Mouse (Mus musculus) embryonic facial prominence, embryonic 15.5 days (tissue): ENCODE data around the gene Fam227b. TPM values are rescaled to one million over a fixed set of nuclear protein-coding genes. Genes with fewer than 3 reads are reported as not detected.

Experiments used
- ATAC-seq: fragments of 200-750 bp; cut with Nextera tagmentation; 2 replicates; pipeline ENCODE4 v1.8.0; 2017; ENCODE audit warnings: low read depth, moderate TSS enrichment; ENCODE audit not compliant: insufficient number of reproducible peaks, low FRiP score, low TSS enrichment
- H3K27ac ChIP-seq: fragments of 300-500 bp; sonication (generic); replicated peaks from 2 replicates; pipeline ENCODE4 v1.5.1; 2015; ENCODE audit warnings: mild to moderate bottlenecking, inconsistent platforms
- H3K27me3 ChIP-seq: fragments of 300-500 bp; sonication (generic); 2 replicates; pipeline ENCODE4 v1.6.1; 2015; ENCODE audit warnings: inconsistent platforms
- H3K36me3 ChIP-seq: fragments of 300-500 bp; sonication (generic); 2 replicates; pipeline ENCODE4 v1.6.1; 2015; ENCODE audit warnings: mild to moderate bottlenecking, inconsistent platforms
- H3K4me1 ChIP-seq: fragments of 300-500 bp; sonication (generic); 2 replicates; pipeline ENCODE4 v1.6.1; 2015; ENCODE audit warnings: inconsistent platforms
- H3K4me2 ChIP-seq: fragments of 300-500 bp; sonication (generic); replicated peaks from 2 replicates; pipeline ENCODE4 v1.6.1; 2015; ENCODE audit warnings: mild to moderate bottlenecking, inconsistent platforms
- H3K4me3 ChIP-seq: fragments of 300-500 bp; sonication (generic); replicated peaks from 2 replicates; pipeline ENCODE4 v1.5.1; 2015; ENCODE audit warnings: mild to moderate bottlenecking, inconsistent platforms
- H3K9ac ChIP-seq: fragments of 300-500 bp; sonication (generic); 2 replicates; pipeline ENCODE4 v1.6.1; 2015; ENCODE audit warnings: inconsistent platforms
- H3K9me3 ChIP-seq: fragments of 300-500 bp; sonication (generic); replicated peaks from 2 replicates; pipeline ENCODE4 v1.6.1; 2016; ENCODE audit warnings: inconsistent platforms
- WGBS: fragments of 180-500 bp; shearing (Covaris S2); methylation state at CpG from one replicate; pipeline ENCODE4 v1.1.7; 2015; 5-methylcytosine and 5-hydroxymethylcytosine counted together
- polyA plus RNA-seq: library from polyadenylated mRNA; unstranded; fragments of >200 nt; fragmentation: Nextera tagmentation; extraction: Ambion mirVana; gene quantifications from 2 replicates; pipeline ENCODE4 v1.2.1, GENCODE M21; 2015

The Fam227b gene
- not detected in 2 replicates for polyA plus RNA-seq

- ATAC-seq = peak; percentile 99
- Histone ChIP-seq H3K4me1 (no peaks in the 10 kb centered on the region; the same call in 1 of the 2 replicates), H3K36me3 (peaks cover 9% of the 10 kb centered on the region), H3K9ac (peak within 1 kb of the TSS; percentile 87), H3K9me3 (no peaks in the 10 kb centered on the region), H3K27ac (peak within 1 kb of the TSS; percentile 97), H3K4me2 (peak within 1 kb of the TSS; percentile 53), H3K4me3 (peak within 1 kb of the TSS; percentile 85), H3K27me3 (no peaks in the 10 kb centered on the region)
- under 1% methylated on average over 57 of the region's 57 CpGs for WGBS
Measured at GRCm38 (mm10) chr2:126151855-126152571, at the start of gene Fam227b, which contains the start of gene Dtwd1. Gene Fam227b, minus strand, starts transcription at chr2:126152004. Gene Dtwd1, plus strand, starts transcription at chr2:126152141.

DNA sequence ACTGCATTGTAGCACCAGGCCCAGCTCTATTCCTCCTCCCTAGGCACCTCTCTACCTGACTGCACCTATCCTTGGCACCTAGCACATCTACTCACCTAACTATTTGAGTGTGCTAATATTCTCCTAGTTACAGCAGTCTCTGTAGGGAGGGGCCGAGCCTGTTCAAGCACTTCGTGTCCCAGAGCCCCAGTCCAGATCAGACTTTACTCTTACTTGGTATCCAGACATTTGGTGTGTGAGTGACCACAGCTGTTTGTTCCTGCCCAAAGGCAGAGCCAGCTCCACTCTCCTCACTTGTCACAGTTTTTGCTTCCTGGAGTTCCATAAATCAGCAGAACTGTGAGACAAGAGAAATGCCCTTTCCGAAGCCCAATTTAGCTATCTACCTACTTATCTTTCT, 47.2 kb upstream of the Fam227b start:
- no peak overlapping the region for H3K4me2 ChIP-seq
- H3K27ac ChIP-seq = no peak overlapping the region
- H3K36me3 ChIP-seq = no peaks in the 10 kb centered on the region
- no peak for ATAC-seq
- H3K9ac ChIP-seq = no peak overlapping the region
- no peaks in the 10 kb centered on the region for H3K27me3 ChIP-seq
- no peak overlapping the region for H3K4me3 ChIP-seq
- WGBS = 75% methylated on average over 3 of the region's 3 CpGs
- H3K4me1 ChIP-seq = no peaks in the 10 kb centered on the region
- no peaks in the 10 kb centered on the region for H3K9me3 ChIP-seq

GRCm38 (mm10) chr2:126195631-126196356, 44.0 kb upstream of the Fam227b start:
- Histone ChIP-seq H3K4me2 (no peak overlapping the region; the same call in 1 of the 2 replicates), H3K27ac (peak overlapping the region; percentile 66), H3K9ac (no peak overlapping the region), H3K4me3 (no peak overlapping the region), H3K9me3 (no peaks in the 10 kb centered on the region), H3K27me3 (no peaks in the 10 kb centered on the region), H3K36me3 (no peaks in the 10 kb centered on the region), H3K4me1 (no peaks in the 10 kb centered on the region)
- WGBS = 39% methylated on average over 12 of the region's 12 CpGs
- peak; percentile 63 for ATAC-seq

GRCm38 (mm10) chr2:126192129-126192528, 40.3 kb upstream of the Fam227b start:
- Histone ChIP-seq H3K27me3 (no peaks in the 10 kb centered on the region), H3K4me1 (no peaks in the 10 kb centered on the region), H3K9ac (no peak overlapping the region), H3K36me3 (no peaks in the 10 kb centered on the region), H3K4me2 (no peak overlapping the region), H3K27ac (no peak overlapping the region), H3K9me3 (no peaks in the 10 kb centered on the region), H3K4me3 (no peak overlapping the region)
- no peak for ATAC-seq
- 75% methylated on average over 2 of the region's 2 CpGs for WGBS

DNA sequence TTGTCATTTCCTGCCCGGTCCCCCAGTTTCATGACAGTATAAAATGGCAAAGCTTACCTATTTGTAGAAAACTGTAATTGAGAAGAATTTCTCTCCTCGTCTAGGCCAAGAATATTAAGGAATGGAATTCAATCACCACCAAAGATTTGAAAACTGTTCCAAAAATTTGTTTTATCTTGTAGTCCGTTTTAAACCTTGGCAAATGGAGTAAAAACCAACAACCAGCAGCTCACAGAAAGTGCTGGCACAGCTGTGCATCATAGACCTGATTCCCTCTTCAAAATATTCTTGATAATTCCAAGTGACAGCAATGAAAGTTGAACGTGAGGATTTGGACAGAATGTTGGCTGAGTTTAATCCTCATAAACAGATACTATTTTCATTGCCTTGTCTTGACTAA, 39.5 kb upstream of the Fam227b start:
- ATAC-seq = no peak
- Histone ChIP-seq H3K4me3 (no peak overlapping the region), H3K9ac (no peak overlapping the region), H3K36me3 (no peaks in the 10 kb centered on the region), H3K4me2 (no peak overlapping the region), H3K27me3 (no peaks in the 10 kb centered on the region), H3K27ac (no peak overlapping the region), H3K9me3 (no peaks in the 10 kb centered on the region), H3K4me1 (no peaks in the 10 kb centered on the region)
- WGBS = 48% methylated on average over 4 of the region's 4 CpGs

- Histone ChIP-seq H3K36me3 (no peaks in the 10 kb centered on the region), H3K4me1 (no peaks in the 10 kb centered on the region), H3K9me3 (no peaks in the 10 kb centered on the region), H3K27ac (no peak overlapping the region), H3K4me2 (no peak overlapping the region), H3K9ac (no peak overlapping the region), H3K4me3 (no peak overlapping the region), H3K27me3 (no peaks in the 10 kb centered on the region)
- 92% methylated on average over 1 of the region's 1 CpGs for WGBS
- no peak for ATAC-seq
Measured at GRCm38 (mm10) chr2:126171427-126171826, 19.6 kb upstream of the Fam227b start.

DNA sequence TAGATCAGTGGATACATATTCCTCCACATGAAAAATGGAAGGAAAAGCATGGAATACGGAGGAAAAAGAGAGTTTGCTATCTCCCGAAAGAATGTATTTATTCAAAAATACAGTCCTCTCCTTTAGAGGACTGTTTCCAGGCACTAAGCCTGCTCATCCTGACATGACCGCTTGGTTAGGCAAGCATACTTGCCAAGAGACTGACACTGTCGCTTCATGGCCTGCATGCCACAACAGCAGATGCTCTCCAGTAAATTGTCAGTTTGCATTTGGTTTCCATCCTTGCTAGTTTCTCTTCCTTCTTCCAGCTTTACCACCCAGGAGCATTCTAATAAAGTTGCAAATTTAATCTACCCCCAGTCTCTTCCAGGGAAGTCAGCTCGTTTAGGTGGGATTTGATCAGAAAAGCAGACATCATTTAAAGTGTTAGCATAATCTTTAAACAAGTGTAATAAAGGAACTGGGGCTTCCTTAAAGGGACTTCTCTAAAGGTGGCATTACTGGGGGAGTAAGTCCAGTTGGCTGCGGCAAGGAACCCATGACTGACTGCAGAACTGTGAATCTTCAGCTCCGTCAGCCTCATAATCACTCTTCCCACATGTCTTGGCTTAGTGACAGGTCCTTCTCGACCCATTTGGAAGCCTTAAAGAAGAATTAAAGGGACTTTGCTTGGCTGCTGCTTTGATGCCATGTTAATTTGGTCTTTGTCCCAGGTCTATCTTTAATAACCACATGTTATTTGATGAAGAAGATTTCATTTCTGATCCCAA, 15.2 kb upstream of the Fam227b start:
- no peak overlapping the region for H3K27ac ChIP-seq
- WGBS = 73% methylated on average over 8 of the region's 8 CpGs
- no peak overlapping the region for H3K4me2 ChIP-seq
- ATAC-seq = no peak
- no peaks in the 10 kb centered on the region for H3K9me3 ChIP-seq
- no peaks in the 10 kb centered on the region for H3K4me1 ChIP-seq
- no peak overlapping the region for H3K9ac ChIP-seq
- peaks cover 5% of the 10 kb centered on the region; the same call in 1 of the 2 replicates for H3K36me3 ChIP-seq
- no peaks in the 10 kb centered on the region for H3K27me3 ChIP-seq
- no peak overlapping the region for H3K4me3 ChIP-seq

DNA sequence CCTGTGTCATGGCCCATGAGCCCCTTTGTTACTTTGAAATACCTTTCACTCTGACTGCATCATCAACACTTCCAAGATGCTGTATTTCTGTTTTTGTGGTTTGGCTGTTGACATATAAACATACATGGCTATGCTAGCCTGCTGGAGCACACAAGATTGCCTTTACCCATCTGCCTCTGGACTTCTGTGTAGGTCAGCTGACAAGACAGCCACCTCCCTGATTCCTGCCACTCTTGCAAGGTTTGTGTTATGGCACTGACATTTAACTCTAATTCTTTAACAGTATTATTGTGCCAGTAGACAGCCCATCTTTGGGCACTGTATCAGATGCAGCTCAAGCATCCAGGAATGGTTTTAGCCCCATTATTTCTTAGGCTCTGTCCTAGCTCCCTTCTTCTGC, 14.5 kb upstream of the Fam227b start:
- no peaks in the 10 kb centered on the region for H3K27me3 ChIP-seq
- H3K9ac ChIP-seq = no peak overlapping the region
- no peak overlapping the region for H3K4me2 ChIP-seq
- H3K27ac ChIP-seq = no peak overlapping the region
- H3K4me3 ChIP-seq = no peak overlapping the region
- peaks cover 12% of the 10 kb centered on the region; the same call in 1 of the 2 replicates for H3K36me3 ChIP-seq
- H3K9me3 ChIP-seq = no peaks in the 10 kb centered on the region
- H3K4me1 ChIP-seq = no peaks in the 10 kb centered on the region
- ATAC-seq = no peak

DNA sequence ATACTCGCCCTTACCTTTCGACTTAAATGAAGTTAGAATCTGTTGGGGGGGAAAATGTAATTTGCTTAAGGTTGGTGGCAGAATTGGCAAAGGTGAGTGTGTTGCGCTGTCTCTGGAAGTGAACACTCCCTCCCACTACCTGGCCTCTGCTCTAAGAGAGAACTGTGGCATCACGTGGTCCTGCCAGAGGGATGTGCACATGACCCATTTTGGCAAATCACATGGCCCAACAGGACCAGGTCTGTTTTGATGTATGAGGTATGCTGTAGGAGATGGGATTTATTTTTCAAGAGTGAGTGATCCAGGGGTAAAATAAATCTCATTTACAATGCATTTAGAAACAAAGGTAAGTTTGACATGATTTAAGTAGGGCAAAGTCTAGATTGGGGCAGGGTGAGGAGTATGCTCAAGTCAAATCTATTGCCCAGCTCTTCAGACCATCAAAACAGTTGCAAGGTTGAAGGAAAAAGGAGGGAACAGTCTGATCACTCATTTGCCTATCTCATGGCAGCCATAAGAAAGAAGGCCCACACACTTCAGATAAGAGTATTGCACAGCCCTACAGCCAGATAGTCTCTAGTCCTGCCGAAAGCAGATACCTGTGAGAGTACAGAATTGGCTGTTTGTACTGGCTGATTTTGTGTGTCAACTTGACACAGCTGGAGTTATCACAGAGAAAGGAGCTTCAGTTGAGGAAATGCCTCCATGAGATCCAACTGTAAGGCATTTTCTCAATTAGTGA, 13.6 kb upstream of the Fam227b start:
- Histone ChIP-seq H3K4me3 (no peak overlapping the region), H3K4me1 (no peaks in the 10 kb centered on the region), H3K9me3 (no peaks in the 10 kb centered on the region), H3K27me3 (no peaks in the 10 kb centered on the region), H3K36me3 (peaks cover 20% of the 10 kb centered on the region; the same call in 1 of the 2 replicates), H3K9ac (no peak overlapping the region), H3K4me2 (no peak overlapping the region), H3K27ac (no peak overlapping the region)
- 89% methylated on average over 5 of the region's 5 CpGs for WGBS
- no peak for ATAC-seq

GRCm38 (mm10) chr2:126147723-126148122, 4.1 kb downstream of the Fam227b start:
- no peak overlapping the region for H3K4me2 ChIP-seq
- no peak for ATAC-seq

DNA sequence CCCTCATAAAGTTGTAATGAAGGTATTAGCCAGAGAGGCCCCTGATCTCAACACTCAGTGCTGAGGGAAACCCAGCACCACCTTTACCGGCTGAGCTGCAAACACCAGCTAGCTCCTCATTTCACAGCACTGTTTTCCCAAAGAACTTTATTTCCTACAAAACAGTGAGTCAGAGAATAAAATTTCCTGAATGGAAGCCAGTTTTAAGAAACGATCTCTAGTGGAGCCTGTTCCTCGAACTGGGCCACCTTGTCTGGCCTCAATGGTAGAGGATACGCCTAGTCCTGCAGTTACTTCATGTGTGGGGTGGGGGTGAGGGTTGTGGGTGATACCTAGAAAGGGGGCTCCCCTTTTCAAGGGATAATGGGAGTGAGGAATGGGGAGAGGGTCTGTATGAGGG, 57.2 kb downstream of the Fam227b start:
- H3K4me3 ChIP-seq = no peak overlapping the region
- no peaks in the 10 kb centered on the region for H3K36me3 ChIP-seq
- no peak overlapping the region for H3K9ac ChIP-seq
- 81% methylated on average over 4 of the region's 4 CpGs for WGBS
- no peak for ATAC-seq
- H3K4me2 ChIP-seq = no peak overlapping the region
- no peak overlapping the region for H3K27ac ChIP-seq
- H3K27me3 ChIP-seq = no peaks in the 10 kb centered on the region
- no peaks in the 10 kb centered on the region for H3K9me3 ChIP-seq
- H3K4me1 ChIP-seq = no peaks in the 10 kb centered on the region

More at GRCm38 (mm10) chr2:126147723-126148122, 4.1 kb downstream of the Fam227b start:
- Histone ChIP-seq H3K9me3 (no peaks in the 10 kb centered on the region), H3K27ac (no peak overlapping the region), H3K4me3 (no peak overlapping the region), H3K4me1 (no peaks in the 10 kb centered on the region), H3K27me3 (no peaks in the 10 kb centered on the region), H3K36me3 (no peaks in the 10 kb centered on the region), H3K9ac (no peak overlapping the region)
